Mouse (Mus musculus): ENCODE results near the gene Ints1. TPM values are rescaled to one million over a fixed set of nuclear protein-coding genes. Genes with fewer than 3 reads are reported as not detected.
A peak's percentile ranks its signal among the peaks of the same experiment; 100 is the strongest.

Ints1 gene
- total RNA-seq, 4 experiments from 2014 or later, result 59.3 to 74.4 (median 65.0) TPM

GRCm38 (mm10) chr5:139799801-139800590 is 24.5 kb upstream of the Ints1 start:
- DNase-seq, result no peak

GRCm38 (mm10) chr5:139799041-139799440 is 23.6 kb upstream of the Ints1 start:
- no peak for DNase-seq

- DNase-seq, result no peak
These were observed 22.9 kb upstream of the Ints1 start for GRCm38 (mm10) chr5:139798168-139798900.

GRCm38 (mm10) chr5:139797473-139798167 is 22.1 kb upstream of the Ints1 start:
- peak; percentile 93 for DNase-seq

GRCm38 (mm10) chr5:139796900-139797299 is 21.4 kb upstream of the Ints1 start:
- peak; percentile 93 for DNase-seq

- no peak for DNase-seq
These were observed 20.6 kb upstream of the Ints1 start for GRCm38 (mm10) chr5:139796001-139796620.

GRCm38 (mm10) chr5:139794938-139795337 is 19.5 kb upstream of the Ints1 start:
- peak; percentile 82 for DNase-seq

GRCm38 (mm10) chr5:139794137-139794536 is 18.7 kb upstream of the Ints1 start:
- DNase-seq, result no peak

- DNase-seq, result no peak
These were observed 18.0 kb upstream of the Ints1 start for GRCm38 (mm10) chr5:139793338-139794089.

- DNase-seq, result no peak
These were observed 17.5 kb upstream of the Ints1 start for GRCm38 (mm10) chr5:139792966-139793337.

GRCm38 (mm10) chr5:139792159-139792775 is 16.8 kb upstream of the Ints1 start:
- DNase-seq, result no peak

GRCm38 (mm10) chr5:139791227-139792158 is 16.0 kb upstream of the Ints1 start, which contains the start of gene Mafk:
Gene Mafk (plus strand): TSS chr5:139791513.
- DNase-seq, result peak; percentile 97

- DNase-seq, result no peak
These were observed 14.0 kb upstream of the Ints1 start for GRCm38 (mm10) chr5:139789466-139789865.

GRCm38 (mm10) chr5:139781406-139781805 is 5.9 kb upstream of the Ints1 start:
- DNase-seq, result no peak

GRCm38 (mm10) chr5:139776966-139777365 is 1.5 kb upstream of the Ints1 start:
- no peak for DNase-seq

GRCm38 (mm10) chr5:139768216-139768615 is 7.3 kb downstream of the Ints1 start:
- DNase-seq, result no peak

- no peak for DNase-seq
These were observed 11.2 kb downstream of the Ints1 start for GRCm38 (mm10) chr5:139764296-139764695.

GRCm38 (mm10) chr5:139758096-139758495 is 17.4 kb downstream of the Ints1 start:
- DNase-seq, result no peak

- no peak for DNase-seq
These were observed 18.9 kb downstream of the Ints1 start for GRCm38 (mm10) chr5:139756586-139756985.

GRCm38 (mm10) chr5:139756135-139756534 is 19.3 kb downstream of the Ints1 start:
- no peak for DNase-seq
